Mouse (Mus musculus): ENCODE data around the gene Rps21. TPM values are rescaled to one million over a fixed set of nuclear protein-coding genes. Genes with fewer than 3 reads are reported as not detected.

Rps21 gene
- total and polyA plus RNA-seq, 2 experiments = 713 to 880 TPM

DNA sequence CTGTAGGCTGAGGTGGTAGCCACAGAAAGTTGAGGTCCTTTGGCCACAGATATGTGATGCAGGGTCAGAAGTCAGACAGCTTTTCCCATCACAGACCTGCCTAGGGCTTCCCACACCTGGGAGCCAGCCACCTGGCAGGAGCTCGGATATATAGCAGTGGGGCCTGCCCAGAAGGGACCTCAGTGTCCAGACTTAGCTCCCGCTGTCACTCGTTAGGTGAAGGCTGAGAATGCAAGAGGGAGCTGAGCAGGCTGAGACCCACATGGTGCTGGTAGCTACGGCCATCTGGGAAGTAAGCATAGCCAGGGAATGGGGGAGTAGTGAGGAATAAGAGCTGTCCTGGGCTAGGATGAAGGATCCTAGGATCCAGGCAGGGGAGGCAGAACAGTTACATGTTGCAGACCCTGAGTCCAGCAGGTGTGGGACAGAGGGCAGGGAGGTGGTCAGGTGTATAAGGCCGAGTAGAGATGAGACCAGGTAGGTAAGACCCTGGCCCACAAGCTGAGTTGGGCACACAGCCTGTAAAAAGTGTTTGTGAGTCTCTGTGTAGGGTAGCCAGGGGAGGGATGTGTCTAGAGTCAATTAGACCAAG, 14.7 kb downstream of the Rps21 start:
- no peak overlapping the region for H3K9ac ChIP-seq (ENCODE audit: low read depth, low read length)
- no peak overlapping the region for H3K4me3 ChIP-seq (ENCODE audit: insufficient read depth, low read depth, low read length)
- no peak for DNase-seq (ENCODE audit: extremely low read depth, low read depth, low spot score)
- H3K27me3 ChIP-seq (ENCODE audit: control insufficient read depth, insufficient read depth, low read length) = no peaks in the 10 kb centered on the region
- 74% methylated on average over 5 of the region's 5 CpGs for WGBS
- TF ChIP-seq POLR2A (IDR thresholded peaks at IDR 0.05; ENCODE audit: extremely low read depth, insufficient read depth, low read length) (no peak), CTCF (IDR thresholded peaks at IDR 0.05; ENCODE audit: low read depth, low read length) (no peak)
- peaks cover 23% of the 10 kb centered on the region; the same call in 1 of the 2 replicates for H3K79me2 ChIP-seq (ENCODE audit: control insufficient read depth, insufficient read depth, low read length)
- peaks cover 3% of the 10 kb centered on the region; the same call in 1 of the 2 replicates for H3K36me3 ChIP-seq (ENCODE audit: control insufficient read depth, insufficient read depth, low read length)
- H3K27ac ChIP-seq (replicated peaks; ENCODE audit: insufficient read depth, low read depth, low read length) = no peak overlapping the region
- peaks cover 17% of the 10 kb centered on the region for H3K4me1 ChIP-seq (ENCODE audit: control insufficient read depth, insufficient read depth, low read length)

DNA sequence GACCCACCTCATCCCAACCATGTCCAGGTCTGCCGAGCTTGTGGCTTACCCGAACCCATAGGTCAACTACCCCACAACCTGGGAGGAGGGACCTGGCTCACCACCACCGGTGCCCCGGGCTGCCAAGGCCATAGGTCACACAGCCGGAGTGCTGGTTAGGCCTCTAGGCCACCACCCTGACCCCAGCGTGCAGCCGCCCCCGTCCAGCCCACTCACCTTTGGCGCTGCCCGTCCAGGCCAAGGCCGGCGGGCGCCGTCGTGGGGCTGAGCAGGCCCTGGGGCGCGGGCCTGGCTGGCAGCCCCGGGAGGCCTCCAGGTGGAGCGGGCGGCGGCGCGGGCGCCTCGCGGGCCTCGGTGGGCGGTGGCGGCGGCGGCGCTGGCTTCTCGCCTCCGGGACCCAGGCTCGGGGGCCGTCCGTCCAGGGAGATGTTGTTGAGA, 15.7 kb downstream of the Rps21 start:
- Histone ChIP-seq H3K36me3 (ENCODE audit: control insufficient read depth, insufficient read depth, low read length) (peaks cover under 1% of the 10 kb centered on the region; the same call in 1 of the 2 replicates), H3K27ac (replicated peaks; ENCODE audit: insufficient read depth, low read depth, low read length) (peak overlapping the region; percentile 72), H3K9ac (ENCODE audit: low read depth, low read length) (peak overlapping the region; percentile 87), H3K4me3 (ENCODE audit: insufficient read depth, low read depth, low read length) (peak overlapping the region; percentile 74), H3K4me1 (ENCODE audit: control insufficient read depth, insufficient read depth, low read length) (peaks cover 17% of the 10 kb centered on the region), H3K79me2 (ENCODE audit: control insufficient read depth, insufficient read depth, low read length) (peaks cover 23% of the 10 kb centered on the region; the same call in 1 of the 2 replicates), H3K27me3 (ENCODE audit: control insufficient read depth, insufficient read depth, low read length) (no peaks in the 10 kb centered on the region)
- TF ChIP-seq CTCF (IDR thresholded peaks at IDR 0.05; ENCODE audit: low read depth, low read length) = no peak
- no peak for TF ChIP-seq POLR2A (IDR thresholded peaks at IDR 0.05; ENCODE audit: extremely low read depth, insufficient read depth, low read length)
- under 1% methylated on average over 37 of the region's 37 CpGs for whole genome bisulfite sequencing
- DNase-seq (ENCODE audit: extremely low read depth, low read depth, low spot score) = peak; percentile 85

DNA sequence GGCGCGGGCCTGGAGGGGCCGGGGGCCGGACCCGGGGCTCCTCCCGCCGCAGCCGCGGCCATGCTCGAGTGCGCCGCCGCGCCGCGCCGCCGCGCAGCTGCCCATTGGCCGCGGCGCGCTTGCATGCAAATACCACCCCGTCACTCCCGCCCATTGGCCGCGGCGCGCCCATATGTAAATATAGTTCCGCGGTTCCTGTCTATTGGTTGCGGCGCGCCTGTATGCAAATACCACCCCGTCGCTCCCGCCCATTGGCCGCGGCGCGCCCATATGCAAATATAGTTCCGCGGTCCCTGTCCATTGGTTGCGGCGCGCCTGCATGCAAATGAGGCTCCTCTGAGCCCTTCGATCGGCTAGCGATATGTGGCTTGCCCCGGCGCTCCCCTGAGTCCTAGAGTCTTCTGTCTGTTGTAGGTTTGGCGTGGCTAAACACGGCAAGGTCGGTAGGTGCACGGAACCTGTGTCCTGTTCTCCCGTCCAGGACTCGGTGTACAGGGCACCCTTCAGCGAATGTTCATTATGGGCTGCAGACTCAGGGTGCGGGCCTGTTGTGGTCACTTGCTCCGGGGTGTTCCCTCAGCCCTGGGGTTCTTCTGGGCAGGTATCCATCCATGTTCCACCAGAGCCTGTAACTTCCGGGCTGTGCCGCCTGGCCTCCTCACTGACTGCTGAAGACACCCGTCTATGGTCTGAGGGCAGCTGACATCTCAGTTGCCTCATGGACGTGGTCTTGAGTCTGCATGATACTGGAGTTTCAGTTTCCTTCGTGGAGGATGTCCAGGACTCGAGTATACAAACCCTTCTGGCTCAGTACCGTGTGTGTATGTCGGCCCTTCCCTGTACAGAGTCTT, 16.4 kb downstream of the Rps21 start, which contains the start of gene Cables2:
Gene Cables2, minus strand, starts transcription at position 103 of the 851 bp plus-strand sequence.
- H3K4me3 ChIP-seq (ENCODE audit: insufficient read depth, low read depth, low read length) = peak within 1 kb of the TSS; percentile 74
- WGBS = 4% methylated on average over 68 of the region's 68 CpGs
- no peaks in the 10 kb centered on the region for H3K36me3 ChIP-seq (ENCODE audit: control insufficient read depth, insufficient read depth, low read length)
- peaks cover 23% of the 10 kb centered on the region; the same call in 1 of the 2 replicates for H3K79me2 ChIP-seq (ENCODE audit: control insufficient read depth, insufficient read depth, low read length)
- peak; percentile 88 for DNase-seq (ENCODE audit: extremely low read depth, low read depth, low spot score)
- H3K9ac ChIP-seq (ENCODE audit: low read depth, low read length) = peak within 1 kb of the TSS; percentile 87
- 0 out of 2 replicates have a peak, but pooled peaks have one; percentile 9 for TF ChIP-seq POLR2A (IDR thresholded peaks at IDR 0.05; ENCODE audit: extremely low read depth, insufficient read depth, low read length)
- no peak for TF ChIP-seq CTCF (IDR thresholded peaks at IDR 0.05; ENCODE audit: low read depth, low read length)
- H3K27ac ChIP-seq (replicated peaks; ENCODE audit: insufficient read depth, low read depth, low read length) = peak within 1 kb of the TSS; percentile 72
- peaks cover 17% of the 10 kb centered on the region for H3K4me1 ChIP-seq (ENCODE audit: control insufficient read depth, insufficient read depth, low read length)
- H3K27me3 ChIP-seq (ENCODE audit: control insufficient read depth, insufficient read depth, low read length) = no peaks in the 10 kb centered on the region

DNA sequence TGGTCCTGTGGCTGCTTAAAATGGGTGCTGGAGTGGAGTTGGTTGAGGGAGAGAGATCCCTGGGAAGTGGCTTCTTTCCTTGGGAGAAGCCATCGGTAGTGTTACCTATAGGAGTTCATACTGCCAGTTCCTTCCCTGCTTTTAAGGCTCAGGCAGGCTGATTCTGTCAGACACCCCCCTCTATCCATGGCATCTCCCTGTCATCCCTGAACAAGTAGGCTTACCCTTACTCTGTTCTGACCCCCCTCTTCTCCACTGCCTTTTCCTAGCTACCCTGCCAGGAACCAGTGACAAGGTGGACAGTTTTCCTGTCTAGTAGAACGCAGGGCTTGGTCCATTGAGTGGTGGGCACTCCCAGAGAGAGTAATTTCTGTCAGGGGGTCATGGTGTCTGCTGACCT, 17.3 kb downstream of the Rps21 start:
- H3K27ac ChIP-seq (replicated peaks; ENCODE audit: insufficient read depth, low read depth, low read length) = no peak overlapping the region
- peaks cover 17% of the 10 kb centered on the region for H3K4me1 ChIP-seq (ENCODE audit: control insufficient read depth, insufficient read depth, low read length)
- peaks cover 23% of the 10 kb centered on the region; the same call in 1 of the 2 replicates for H3K79me2 ChIP-seq (ENCODE audit: control insufficient read depth, insufficient read depth, low read length)
- H3K27me3 ChIP-seq (ENCODE audit: control insufficient read depth, insufficient read depth, low read length) = no peaks in the 10 kb centered on the region
- no peak overlapping the region for H3K9ac ChIP-seq (ENCODE audit: low read depth, low read length)
- H3K4me3 ChIP-seq (ENCODE audit: insufficient read depth, low read depth, low read length) = no peak overlapping the region
- WGBS = 95% methylated on average over 2 of the region's 2 CpGs
- DNase-seq (ENCODE audit: extremely low read depth, low read depth, low spot score) = no peak
- no peaks in the 10 kb centered on the region for H3K36me3 ChIP-seq (ENCODE audit: control insufficient read depth, insufficient read depth, low read length)
- TF ChIP-seq POLR2A (IDR thresholded peaks at IDR 0.05; ENCODE audit: extremely low read depth, insufficient read depth, low read length) (no peak), CTCF (IDR thresholded peaks at IDR 0.05; ENCODE audit: low read depth, low read length) (no peak)

DNA sequence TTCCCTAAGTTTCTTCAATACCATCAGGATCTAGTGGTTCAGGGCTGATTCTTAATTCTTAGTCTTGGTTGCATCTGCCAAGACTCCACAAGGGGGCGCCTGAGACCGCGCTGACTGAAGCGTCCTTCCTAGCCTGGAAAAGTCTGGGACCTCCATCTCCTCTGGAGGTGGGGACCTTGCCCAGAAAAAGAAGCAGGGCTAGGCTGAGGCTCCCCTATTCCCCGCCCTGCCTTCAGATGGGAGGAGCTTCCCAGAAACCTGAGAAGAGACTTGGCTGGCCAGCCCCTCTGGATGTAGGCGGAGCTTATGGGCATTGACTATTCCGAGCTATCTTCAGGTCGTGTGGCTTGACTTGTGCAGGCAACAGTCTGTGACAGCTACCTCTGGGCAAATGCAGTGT, 18.7 kb downstream of the Rps21 start:
- Histone ChIP-seq H3K36me3 (ENCODE audit: control insufficient read depth, insufficient read depth, low read length) (no peaks in the 10 kb centered on the region), H3K4me1 (ENCODE audit: control insufficient read depth, insufficient read depth, low read length) (peaks cover 17% of the 10 kb centered on the region), H3K79me2 (ENCODE audit: control insufficient read depth, insufficient read depth, low read length) (peaks cover 18% of the 10 kb centered on the region; the same call in 1 of the 2 replicates), H3K9ac (ENCODE audit: low read depth, low read length) (no peak overlapping the region), H3K4me3 (ENCODE audit: insufficient read depth, low read depth, low read length) (no peak overlapping the region), H3K27ac (replicated peaks; ENCODE audit: insufficient read depth, low read depth, low read length) (no peak overlapping the region), H3K27me3 (ENCODE audit: control insufficient read depth, insufficient read depth, low read length) (no peaks in the 10 kb centered on the region)
- DNase-seq (ENCODE audit: extremely low read depth, low read depth, low spot score) = peak; percentile 77
- no peak for TF ChIP-seq POLR2A (IDR thresholded peaks at IDR 0.05; ENCODE audit: extremely low read depth, insufficient read depth, low read length)
- peak; percentile 87 for TF ChIP-seq CTCF (IDR thresholded peaks at IDR 0.05; ENCODE audit: low read depth, low read length)
- WGBS = 1% methylated on average over 8 of the region's 8 CpGs
